Mouse (Mus musculus): ENCODE measurements around the gene Sft2d1.

GRCm38 (mm10) chr17:8343416-8343815, 32.5 kb downstream of the Sft2d1 start:
- TF ChIP-seq TAL1 (IDR thresholded peaks at IDR 0.05; ENCODE audit: low read length) (no peak), GATA1 (IDR thresholded peaks at IDR 0.05; ENCODE audit: low read length) (no peak)

All from erythroblast, embryonic 14.5 days (primary cell).